Mouse (Mus musculus) intestine, embryonic 16.5 days (tissue): ENCODE data around the gene Lrrc29. TPM values are rescaled to one million over a fixed set of nuclear protein-coding genes. Genes with fewer than 3 reads are reported as not detected.
A peak's percentile ranks its signal among the peaks of the same experiment; 100 is the strongest.

Source experiments
- ATAC-seq: fragments of 200-750 bp; cut with Nextera tagmentation; 2 replicates; pipeline ENCODE4 v1.8.0; 2017; ENCODE audit warnings: moderate TSS enrichment, moderate library complexity
- H3K27ac ChIP-seq: fragments of 300-500 bp; sonication (generic); 2 replicates; pipeline ENCODE4 v1.5.1; 2014; ENCODE audit warnings: mild to moderate bottlenecking, low read length
- H3K27me3 ChIP-seq: fragments of 300-500 bp; sonication (generic); replicated peaks from 2 replicates; pipeline ENCODE4 v1.6.1; 2014; ENCODE audit warnings: low read length, control low read depth, mixed read lengths; ENCODE audit not compliant: control insufficient read depth, insufficient read depth
- H3K36me3 ChIP-seq: fragments of 300-500 bp; sonication (generic); 2 replicates; pipeline ENCODE4 v1.6.1; 2014; ENCODE audit warnings: low read length, control low read depth; ENCODE audit not compliant: control insufficient read depth, insufficient read depth
- H3K4me1 ChIP-seq: fragments of 300-500 bp; sonication (generic); 2 replicates; pipeline ENCODE4 v1.6.1; 2014; ENCODE audit warnings: low read length, control low read depth, mixed read lengths; ENCODE audit not compliant: control insufficient read depth, insufficient read depth
- H3K4me2 ChIP-seq: fragments of 300-500 bp; sonication (generic); 2 replicates; pipeline ENCODE4 v1.6.1; 2014; ENCODE audit warnings: low read depth, low read length, control low read depth
- H3K4me3 ChIP-seq: fragments of 300-500 bp; sonication (generic); 2 replicates; pipeline ENCODE4 v1.5.1; 2014; ENCODE audit warnings: mild to moderate bottlenecking, low read length
- H3K9ac ChIP-seq: fragments of 300-500 bp; sonication (generic); 2 replicates; pipeline ENCODE4 v1.6.1; 2014; ENCODE audit warnings: low read depth, low read length
- H3K9me3 ChIP-seq: fragments of 300-500 bp; sonication (generic); 2 replicates; pipeline ENCODE4 v1.6.1; 2016; ENCODE audit warnings: low read length, control low read depth; ENCODE audit not compliant: control insufficient read depth
- WGBS: fragments of 180-500 bp; shearing (Covaris S2); extraction: QIAGEN DNeasy Blood & Tissue Kit; methylation state at CpG from one replicate; pipeline ENCODE4 v1.1.7; 2014; 5-methylcytosine and 5-hydroxymethylcytosine counted together
- polyA plus RNA-seq: library from polyadenylated mRNA; unstranded; fragments of >200 nt; fragmentation: Nextera tagmentation; extraction: Ambion mirVana; gene quantifications from 2 replicates; pipeline ENCODE4 v1.2.1, GENCODE M21; 2015

The Lrrc29 gene
- polyA plus RNA-seq, 1 experiment from 2014 or later = 1.8 TPM

GRCm38 (mm10) chr8:105331931-105332330 is 5.9 kb upstream of the Lrrc29 start:
- Histone ChIP-seq H3K4me2 (no peak overlapping the region), H3K4me1 (peaks cover 16% of the 10 kb centered on the region), H3K27me3 (no peaks in the 10 kb centered on the region), H3K9me3 (no peaks in the 10 kb centered on the region), H3K4me3 (no peak overlapping the region), H3K36me3 (peaks cover 37% of the 10 kb centered on the region), H3K9ac (no peak overlapping the region), H3K27ac (0 out of 2 replicates have a peak overlapping the region, but pooled peaks have one; percentile 24)
- no peak for ATAC-seq
- WGBS = 91% methylated on average over 9 of the region's 9 CpGs

DNA sequence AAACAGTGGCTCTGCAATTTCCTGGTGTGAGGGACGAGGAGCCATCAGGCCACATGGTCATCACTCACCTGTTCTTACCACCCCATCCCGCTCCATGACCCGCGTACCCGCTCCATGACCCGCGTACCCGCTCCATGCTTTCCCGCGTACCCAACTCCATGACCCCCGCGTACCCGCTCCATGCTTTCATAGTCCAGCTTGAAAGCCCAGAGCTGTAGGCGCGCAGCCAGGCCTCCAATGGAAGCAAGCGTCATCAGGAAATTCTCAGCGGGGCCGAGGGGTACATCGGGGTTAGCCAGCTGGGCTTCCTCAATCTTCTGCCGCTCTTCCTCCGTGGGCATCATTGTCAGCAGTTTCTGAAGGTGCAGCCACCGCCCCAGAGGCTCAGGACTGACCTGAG is 5.4 kb upstream of the Lrrc29 start:
- no peak for ATAC-seq
- Histone ChIP-seq H3K9ac (no peak overlapping the region), H3K9me3 (no peaks in the 10 kb centered on the region), H3K36me3 (peaks cover 32% of the 10 kb centered on the region), H3K4me1 (peaks cover 16% of the 10 kb centered on the region), H3K4me3 (no peak overlapping the region), H3K4me2 (no peak overlapping the region), H3K27me3 (no peaks in the 10 kb centered on the region), H3K27ac (no peak overlapping the region)
- WGBS = 96% methylated on average over 22 of the region's 22 CpGs

- Histone ChIP-seq H3K9ac (no peak overlapping the region), H3K4me2 (no peak overlapping the region), H3K9me3 (no peaks in the 10 kb centered on the region), H3K27me3 (no peaks in the 10 kb centered on the region), H3K4me3 (no peak overlapping the region), H3K4me1 (peaks cover 19% of the 10 kb centered on the region), H3K27ac (no peak overlapping the region), H3K36me3 (peaks cover 29% of the 10 kb centered on the region)
- WGBS = 76% methylated on average over 12 of the region's 12 CpGs
- ATAC-seq = 0 out of 2 replicates have a peak, but pooled peaks have one; percentile 2
Measured at GRCm38 (mm10) chr8:105330325-105330724, 4.2 kb upstream of the Lrrc29 start.

- H3K36me3 ChIP-seq = peaks cover 23% of the 10 kb centered on the region
Measured at GRCm38 (mm10) chr8:105326968-105327367, 890 bp upstream of the Lrrc29 start.

GRCm38 (mm10) chr8:105325641-105326093 is 411 bp downstream of the Lrrc29 start:
- Histone ChIP-seq H3K4me1 (peaks cover 23% of the 10 kb centered on the region), H3K9me3 (no peaks in the 10 kb centered on the region), H3K27me3 (no peaks in the 10 kb centered on the region), H3K36me3 (peaks cover 15% of the 10 kb centered on the region), H3K4me2 (peak overlapping the region; percentile 76), H3K4me3 (peak overlapping the region; percentile 88), H3K9ac (peak overlapping the region; percentile 88), H3K27ac (peak overlapping the region; percentile 72)
- peak; percentile 36 for ATAC-seq
- under 1% methylated on average over 12 of the region's 12 CpGs for WGBS

More at GRCm38 (mm10) chr8:105326968-105327367, 890 bp upstream of the Lrrc29 start:
- H3K4me3 ChIP-seq = peak overlapping the region; percentile 88
- H3K9ac ChIP-seq = peak overlapping the region; percentile 88
- peak overlapping the region; percentile 68 for H3K4me2 ChIP-seq
- ATAC-seq = no peak
- H3K27me3 ChIP-seq = no peaks in the 10 kb centered on the region
- 32% methylated on average over 6 of the region's 6 CpGs for WGBS
- H3K4me1 ChIP-seq = peaks cover 23% of the 10 kb centered on the region
- H3K9me3 ChIP-seq = no peaks in the 10 kb centered on the region
- peak overlapping the region; percentile 87; the same call in 1 of the 2 replicates for H3K27ac ChIP-seq

- WGBS = 86% methylated on average over 4 of the region's 4 CpGs
Measured at GRCm38 (mm10) chr8:105323183-105323582, 2.9 kb downstream of the Lrrc29 start.

GRCm38 (mm10) chr8:105318662-105319190 is 7.4 kb downstream of the Lrrc29 start:
- no peaks in the 10 kb centered on the region for H3K27me3 ChIP-seq
- no peak overlapping the region for H3K9ac ChIP-seq
- H3K4me2 ChIP-seq = no peak overlapping the region
- H3K27ac ChIP-seq = no peak overlapping the region
- no peaks in the 10 kb centered on the region for H3K4me1 ChIP-seq
- no peak overlapping the region for H3K4me3 ChIP-seq
- no peak for ATAC-seq
- no peaks in the 10 kb centered on the region for H3K36me3 ChIP-seq
- H3K9me3 ChIP-seq = no peaks in the 10 kb centered on the region
- WGBS = 80% methylated on average over 11 of the region's 11 CpGs

More at GRCm38 (mm10) chr8:105323183-105323582, 2.9 kb downstream of the Lrrc29 start:
- Histone ChIP-seq H3K9me3 (no peaks in the 10 kb centered on the region), H3K4me3 (no peak overlapping the region), H3K9ac (no peak overlapping the region), H3K27ac (no peak overlapping the region), H3K4me1 (peaks cover 15% of the 10 kb centered on the region), H3K36me3 (no peaks in the 10 kb centered on the region), H3K27me3 (no peaks in the 10 kb centered on the region), H3K4me2 (no peak overlapping the region)
- ATAC-seq = no peak

DNA sequence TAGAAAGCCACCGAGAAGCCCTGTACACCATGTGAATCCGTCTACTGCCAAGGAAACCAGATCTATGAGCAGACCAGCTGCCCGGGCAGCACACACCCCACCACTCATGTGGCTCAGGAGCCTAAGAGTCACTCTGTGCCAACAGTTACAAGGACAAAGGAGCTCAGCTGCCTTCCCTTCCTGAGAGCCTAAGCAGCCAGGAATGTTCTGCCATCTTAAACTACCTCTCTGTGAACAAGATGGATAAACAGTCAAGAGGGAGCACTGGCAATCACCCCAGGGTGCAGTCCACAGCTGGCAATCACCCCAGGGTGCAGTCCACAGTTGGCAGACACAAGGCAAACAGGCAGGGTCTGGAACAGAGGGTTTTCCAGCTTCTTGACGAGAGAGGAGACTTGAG is 8.1 kb downstream of the Lrrc29 start:
- WGBS = 87% methylated on average over 4 of the region's 4 CpGs
- Histone ChIP-seq H3K36me3 (no peaks in the 10 kb centered on the region), H3K4me1 (no peaks in the 10 kb centered on the region), H3K27me3 (no peaks in the 10 kb centered on the region), H3K27ac (no peak overlapping the region), H3K9ac (no peak overlapping the region), H3K9me3 (no peaks in the 10 kb centered on the region), H3K4me3 (no peak overlapping the region), H3K4me2 (no peak overlapping the region)
- ATAC-seq = no peak

DNA sequence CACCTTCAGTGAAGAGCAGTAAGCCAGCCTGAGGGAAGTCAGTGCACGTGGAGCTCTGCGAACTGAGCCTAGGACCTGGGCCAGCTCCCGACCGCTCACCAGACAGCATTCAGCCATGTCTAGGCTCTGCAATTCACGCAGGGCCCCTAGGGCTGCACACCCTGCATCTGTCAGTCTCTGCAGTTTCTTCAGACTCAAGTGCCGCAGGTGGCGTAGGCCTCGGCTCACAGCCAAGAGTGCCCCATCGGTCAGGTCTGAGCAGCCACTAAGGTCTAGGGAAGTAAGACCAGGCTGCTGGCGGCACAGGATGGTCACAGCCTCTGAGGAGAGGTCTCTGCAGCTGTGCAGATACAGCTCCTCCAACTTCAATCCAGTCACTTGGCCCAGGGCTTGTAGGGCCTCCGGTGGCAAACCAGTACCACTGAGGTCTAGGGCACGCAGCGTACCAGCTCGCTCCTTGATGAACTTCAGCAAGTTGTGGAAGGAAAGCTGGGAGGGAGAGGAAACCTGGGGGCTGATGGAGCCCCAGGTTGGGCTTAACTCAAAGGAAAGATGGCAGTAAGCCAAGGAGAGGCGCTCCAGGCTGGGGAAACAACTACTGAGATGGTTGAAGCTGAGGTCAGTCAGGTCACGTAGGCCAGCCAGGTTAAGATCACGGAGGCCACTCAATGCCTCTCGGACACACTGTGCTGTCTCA is 10.9 kb downstream of the Lrrc29 start:
- Histone ChIP-seq H3K4me2 (no peak overlapping the region), H3K4me1 (no peaks in the 10 kb centered on the region), H3K4me3 (no peak overlapping the region), H3K9me3 (no peaks in the 10 kb centered on the region), H3K27me3 (no peaks in the 10 kb centered on the region), H3K27ac (no peak overlapping the region), H3K9ac (no peak overlapping the region), H3K36me3 (no peaks in the 10 kb centered on the region)
- 89% methylated on average over 18 of the region's 18 CpGs for WGBS
- no peak for ATAC-seq
